Mouse (Mus musculus): ENCODE results near the gene Lrba.

Gene Lrba

DNA sequence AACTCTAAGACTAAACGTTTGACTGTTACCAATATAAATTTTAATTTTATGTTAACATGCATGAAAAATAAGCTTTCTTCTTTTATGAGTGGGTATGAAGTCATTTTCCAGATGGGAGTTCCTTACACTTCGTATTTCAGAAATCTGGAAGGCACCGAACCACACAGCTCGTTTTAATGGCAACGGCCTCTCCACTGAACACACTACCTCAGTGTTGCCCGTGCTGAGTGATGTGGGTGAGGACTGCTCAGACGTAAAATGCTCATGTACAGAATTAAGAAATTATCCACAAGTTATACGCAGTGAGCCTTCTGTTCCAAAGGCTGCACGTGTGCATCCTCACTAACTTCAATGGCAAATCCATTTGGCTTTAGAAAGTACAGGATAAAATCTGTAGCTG lies 582.4 kb downstream of the Lrba start:
- no peak for DNase-seq

- DNase-seq = no peak
These were observed 583.4 kb downstream of the Lrba start for GRCm38 (mm10) chr3:86807750-86808467.

GRCm38 (mm10) chr3:86809199-86809598 lies 584.7 kb downstream of the Lrba start:
- no peak for DNase-seq

DNA sequence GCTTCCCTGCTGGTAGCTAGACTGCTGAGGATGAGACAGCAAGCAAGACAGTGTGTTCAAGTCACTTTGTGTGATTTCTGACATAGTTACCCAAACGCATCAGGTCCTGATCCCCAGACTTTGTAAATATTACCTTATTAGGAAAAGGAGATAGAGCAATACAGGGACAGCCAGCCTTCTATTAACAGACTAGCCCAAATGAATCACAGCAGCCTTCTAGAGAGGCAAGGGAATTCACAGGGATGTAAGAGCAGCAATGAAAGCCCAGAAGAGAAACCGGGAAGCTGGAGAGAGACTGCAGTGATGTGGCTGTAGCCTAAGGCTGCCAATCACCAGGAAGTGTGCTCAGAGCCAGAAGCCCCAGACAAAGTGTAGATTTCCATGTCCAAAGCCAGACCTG lies 585.2 kb downstream of the Lrba start:
- no peak for DNase-seq

DNA sequence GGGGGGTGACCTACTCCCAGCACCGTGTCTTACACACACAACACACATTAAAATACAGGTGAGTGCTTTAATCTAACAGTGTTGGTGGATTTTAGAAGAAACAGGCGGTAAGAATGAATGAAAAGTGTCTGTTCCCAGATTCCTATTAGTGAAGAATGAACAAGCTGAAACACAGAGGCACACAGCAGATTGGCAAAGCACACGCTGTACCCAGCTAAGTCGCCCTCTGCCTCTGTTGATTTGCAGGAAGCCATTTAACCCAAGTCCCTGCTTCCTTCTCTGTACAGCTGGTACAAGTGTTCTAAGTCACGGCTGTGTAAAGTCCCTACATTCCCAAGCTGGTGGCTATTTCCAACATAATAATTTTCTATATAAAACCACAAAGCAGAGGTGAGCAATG lies 586.4 kb downstream of the Lrba start:
- no peak for DNase-seq

DNA sequence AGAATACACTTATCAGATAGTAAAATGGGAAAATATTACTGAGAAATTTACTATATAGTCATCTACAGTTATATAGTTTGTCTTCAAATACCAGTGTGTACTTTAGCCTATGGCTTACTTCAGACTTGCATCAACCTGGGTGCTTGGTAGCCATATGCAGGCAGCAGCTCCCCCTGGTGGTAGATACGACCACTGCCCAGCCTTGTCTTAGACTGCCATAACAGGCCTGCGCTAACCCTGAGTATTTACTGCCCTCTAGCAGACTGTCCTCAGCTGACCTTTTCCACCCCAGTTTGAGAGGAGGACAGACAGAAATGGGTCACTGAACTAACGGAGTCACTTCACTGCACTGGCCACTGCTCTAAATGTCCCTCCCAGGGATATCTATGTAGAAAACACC lies 588.2 kb downstream of the Lrba start:
- peak; percentile 68 for DNase-seq

DNA sequence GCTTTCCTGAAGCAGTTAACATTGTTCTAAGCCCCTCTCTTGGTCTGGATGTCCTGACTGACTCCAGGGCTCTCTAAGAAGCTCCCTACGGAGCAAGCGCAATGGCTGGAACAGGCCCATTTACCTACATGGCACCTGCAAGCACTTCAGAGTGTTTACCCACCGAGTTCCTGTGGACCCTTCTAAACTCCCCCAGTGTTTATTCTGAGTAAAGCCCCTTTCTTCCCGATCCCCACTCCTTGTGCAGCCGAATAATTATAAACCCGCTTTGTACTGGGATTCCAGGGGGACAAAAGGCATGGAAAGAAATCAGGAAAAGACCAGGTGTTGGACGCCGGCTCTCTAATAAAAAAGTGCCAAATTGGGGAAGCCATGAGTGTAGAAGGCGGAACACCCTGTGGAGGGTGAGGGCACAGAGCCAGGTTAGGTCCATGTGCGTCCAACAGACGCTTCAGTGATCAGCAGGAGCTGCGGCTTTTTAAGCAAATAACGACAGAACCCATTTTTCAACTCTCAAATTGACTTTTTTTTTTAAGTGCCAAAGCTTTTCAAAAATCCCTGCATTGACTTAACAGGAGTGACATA lies 593.6 kb downstream of the Lrba start:
- no peak for DNase-seq

GRCm38 (mm10) chr3:86819372-86819771 lies 594.9 kb downstream of the Lrba start:
- DNase-seq = no peak

DNA sequence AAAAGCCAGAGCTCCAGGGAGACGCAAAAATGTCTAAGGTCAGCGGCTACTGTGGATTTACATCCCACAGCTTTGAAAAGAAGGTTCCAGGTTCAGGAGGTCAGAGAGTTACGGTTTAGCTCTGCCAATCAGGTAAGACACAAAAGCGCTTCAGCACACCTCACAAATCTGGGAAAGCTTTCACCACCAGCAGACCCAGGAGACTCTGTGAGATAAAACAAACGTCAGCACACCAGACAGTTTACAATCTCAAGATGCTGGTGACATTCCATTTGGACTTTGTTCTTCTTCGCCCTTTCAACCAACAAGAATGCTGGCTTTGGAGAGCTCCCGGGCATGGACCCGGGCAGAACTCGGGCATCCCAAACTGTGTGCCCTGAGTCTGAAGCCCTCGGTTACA lies 595.9 kb downstream of the Lrba start:
- DNase-seq = no peak

GRCm38 (mm10) chr3:86821383-86821782 lies 596.9 kb downstream of the Lrba start:
- DNase-seq = no peak

GRCm38 (mm10) chr3:86827506-86827905 lies 603.0 kb downstream of the Lrba start:
- no peak for DNase-seq

DNA sequence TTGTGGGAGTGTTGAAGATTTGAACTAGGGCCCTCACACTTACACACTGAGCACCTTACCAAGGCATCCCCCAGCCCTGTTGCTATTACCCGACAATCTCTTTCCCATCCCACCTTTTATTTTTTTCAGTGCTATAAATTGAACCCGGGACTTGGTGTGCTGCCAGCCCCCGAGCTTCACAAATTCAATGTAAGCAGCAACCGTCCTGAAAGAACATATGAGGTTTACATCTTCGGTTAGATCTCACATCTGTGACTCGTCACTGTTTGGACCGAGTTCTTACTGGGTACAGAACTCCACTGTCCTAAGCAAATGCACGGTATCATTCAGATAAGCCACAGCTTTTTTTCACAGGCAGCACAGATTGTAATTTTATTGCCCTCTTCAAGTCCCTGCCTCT lies 607.6 kb downstream of the Lrba start:
- DNase-seq = no peak
